Mouse (Mus musculus) adrenal gland, postnatal 36 days (tissue): ENCODE measurements around the gene Cst3. TPM values are rescaled to one million over a fixed set of nuclear protein-coding genes. Genes with fewer than 3 reads are reported as not detected.

Experiments used
- DNase-seq, 2 experiments: peaks; one replicate each; pipeline ENCODE4 v3.0.0; 2021; ENCODE audit warnings: mixed read lengths in 1 of 2
- total RNA-seq, 2 experiments: library from RNA; stranded (reverse); gene quantifications; 2 replicates each; pipeline ENCODE4 v1.2.3; 2021

The Cst3 gene
- total RNA-seq, 2 experiments from 2014 or later, result 740 to 871 TPM

GRCm38 (mm10) chr2:148856630-148857400 lies 18.7 kb downstream of the Cst3 start:
- DNase-seq, result peak; percentile 19 to 33

DNA sequence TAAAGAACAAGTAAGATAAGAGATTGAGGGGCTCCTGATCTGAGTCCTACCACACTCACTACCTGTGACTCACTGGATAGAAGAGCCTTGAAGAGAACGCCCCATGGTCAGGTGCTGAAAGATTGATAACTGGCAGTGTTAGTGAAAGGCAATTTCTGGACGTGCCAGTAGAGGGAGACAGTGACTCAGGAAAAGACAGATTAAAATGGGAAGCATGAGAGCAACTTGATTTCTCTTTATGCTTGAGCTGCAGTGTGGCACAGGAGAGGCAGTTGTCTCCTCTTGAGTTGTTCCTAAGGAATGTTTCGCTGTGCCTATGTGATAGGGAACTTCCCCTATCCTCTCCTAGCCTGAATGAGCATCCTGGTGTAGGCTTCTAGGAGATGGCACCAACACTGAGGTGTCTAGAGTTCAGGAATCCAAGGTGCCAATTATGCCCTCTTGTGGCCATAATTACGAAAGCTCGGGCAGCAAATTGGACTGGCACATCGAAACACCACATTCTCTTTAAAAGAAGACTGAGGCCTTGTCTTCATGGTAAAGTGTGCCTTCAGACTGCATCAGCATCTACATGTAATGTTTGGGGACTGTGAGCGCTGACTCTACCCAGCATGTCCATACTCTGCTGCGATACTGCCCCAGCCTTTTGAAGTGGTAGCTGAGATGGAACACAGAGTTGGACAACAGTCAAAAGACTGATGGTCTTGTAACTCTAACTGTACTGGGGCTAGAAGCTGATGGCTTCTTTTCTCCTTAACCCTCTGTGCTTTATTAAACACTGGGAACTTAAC lies 24.2 kb downstream of the Cst3 start:
- peak; percentile 73 to 79 for DNase-seq

DNA sequence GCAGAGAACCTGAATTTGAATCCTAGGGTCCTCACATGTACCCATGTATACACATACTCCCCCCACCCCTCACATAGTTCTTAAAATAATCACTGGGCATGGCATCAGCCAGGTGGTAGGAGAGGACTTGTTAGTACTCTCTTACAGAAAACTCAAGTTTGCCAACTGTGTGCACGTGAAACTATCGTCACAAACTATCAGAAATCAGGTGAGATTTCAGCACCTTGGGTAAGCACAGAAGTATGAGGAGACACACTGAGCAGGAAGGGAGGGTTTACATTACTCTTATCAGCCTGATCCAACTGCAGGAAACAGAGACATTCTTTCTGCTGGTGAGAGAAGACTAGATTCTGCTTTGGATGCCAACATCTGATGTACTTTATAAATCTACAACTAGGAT lies 36.3 kb downstream of the Cst3 start:
- DNase-seq, result no peak

- no peak for DNase-seq
Observed at GRCm38 (mm10) chr2:148838075-148838777, 37.3 kb downstream of the Cst3 start.

DNA sequence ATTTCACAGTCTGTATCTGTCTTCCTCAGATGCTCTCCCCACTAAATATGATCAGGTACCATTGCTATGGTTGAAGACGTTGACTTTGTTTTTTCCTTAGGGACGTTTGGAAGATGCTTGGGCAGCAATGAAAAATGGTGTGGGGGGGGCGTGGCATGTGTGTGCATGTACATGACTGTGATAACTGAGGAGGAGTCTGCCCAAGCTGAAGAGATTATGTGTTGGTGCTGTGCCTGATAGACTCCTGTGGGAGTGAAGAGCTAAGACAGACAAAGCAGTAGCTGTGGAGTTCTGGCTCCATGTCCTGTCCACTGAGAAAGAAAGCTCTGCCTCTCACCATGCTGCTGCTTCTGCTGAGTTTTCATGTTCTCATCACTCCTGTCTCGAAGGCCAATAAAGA lies 40.6 kb downstream of the Cst3 start, which contains the start of gene Cst9:
Gene Cst9 (plus strand): TSS at position 236 of the 400 bp plus-strand sequence.
- no peak for DNase-seq

- no peak for DNase-seq
Observed at GRCm38 (mm10) chr2:148825986-148826385, 49.5 kb downstream of the Cst3 start.

Other genes starting within 250 kb of the Cst3 start
- gene Nxt1, start 203.1 kb downstream of the Cst3 start, total RNA-seq, result 10 to 100 TPM; 18.5 to 18.8 TPM
- 10 to 100 TPM; 27.8 to 34.8 TPM for gene Gzf1, start 194.7 kb downstream of the Cst3 start, total RNA-seq
- gene Napb, start 143.2 kb downstream of the Cst3 start, total RNA-seq, result 1 to 10 TPM; 4.2 to 5.8 TPM
- gene Cstl1, start 125.3 kb downstream of the Cst3 start, total RNA-seq, result under 1 TPM; 0.49 to 0.89 TPM
- not detected for gene Cst11, start 104.2 kb downstream of the Cst3 start, total RNA-seq
- gene 8030411F24Rik, start 93.7 kb downstream of the Cst3 start, total RNA-seq, result not detected
- gene Cst12, start 86.3 kb downstream of the Cst3 start, total RNA-seq, result not detected
- gene Cst8, start 76.9 kb downstream of the Cst3 start, total RNA-seq, result 100 to 1,000 TPM in 1 of 2 experiments, 1 to 10 TPM in 1; 4.2 to 134 TPM
- gene Cst13, start 55.6 kb downstream of the Cst3 start, total RNA-seq, result not detected
- gene Cst9, start 40.5 kb downstream of the Cst3 start, total RNA-seq, result not detected
- gene 9230104L09Rik, start 10.7 kb downstream of the Cst3 start, total RNA-seq, result 1 to 10 TPM in 1 of 2 experiments, not detected in 1; 1.7 TPM
- not detected for gene Gm1330, start 127.6 kb upstream of the Cst3 start, total RNA-seq
- not detected for gene Gm10750, start 141.5 kb upstream of the Cst3 start, total RNA-seq